Mouse (Mus musculus) stomach, embryonic 16.5 days (tissue): ENCODE results near the gene Sh3bp5l. TPM values are rescaled to one million over a fixed set of nuclear protein-coding genes. Genes with fewer than 3 reads are reported as not detected.

Experiments
- ATAC-seq: fragments of 200-750 bp; cut with Nextera tagmentation; 2 replicates; pipeline ENCODE4 v1.8.0; 2017; ENCODE audit warnings: moderate number of reproducible peaks, moderate TSS enrichment; ENCODE audit not compliant: insufficient read depth, low FRiP score
- H3K27ac ChIP-seq: fragments of 300-500 bp; sonication (generic); 2 replicates; pipeline ENCODE4 v1.5.1; 2014; ENCODE audit warnings: low read length
- H3K27me3 ChIP-seq: fragments of 300-500 bp; sonication (generic); 2 replicates; pipeline ENCODE4 v1.6.1; 2014; ENCODE audit warnings: low read length, control low read depth, mixed read lengths; ENCODE audit not compliant: control insufficient read depth, insufficient read depth
- H3K36me3 ChIP-seq: fragments of 300-500 bp; sonication (generic); 2 replicates; pipeline ENCODE4 v1.6.1; 2014; ENCODE audit warnings: low read length; ENCODE audit not compliant: control insufficient read depth, insufficient read depth
- H3K4me1 ChIP-seq: fragments of 300-500 bp; sonication (generic); 2 replicates; pipeline ENCODE4 v1.6.1; 2014; ENCODE audit warnings: low read length, control low read depth, mixed read lengths; ENCODE audit not compliant: control insufficient read depth, insufficient read depth
- H3K4me2 ChIP-seq: fragments of 300-500 bp; sonication (generic); 2 replicates; pipeline ENCODE4 v1.6.1; 2014; ENCODE audit warnings: low read depth, low read length, mixed read lengths
- H3K4me3 ChIP-seq: fragments of 300-500 bp; sonication (generic); replicated peaks from 2 replicates; pipeline ENCODE4 v1.5.1; 2014; ENCODE audit warnings: mild to moderate bottlenecking, low read length
- H3K9ac ChIP-seq: fragments of 300-500 bp; sonication (generic); 2 replicates; pipeline ENCODE4 v1.6.1; 2014; ENCODE audit warnings: low read length
- H3K9me3 ChIP-seq: fragments of 300-500 bp; sonication (generic); replicated peaks from 2 replicates; pipeline ENCODE4 v1.6.1; 2016; ENCODE audit warnings: low read length, control low read depth; ENCODE audit not compliant: control insufficient read depth
- WGBS: fragments of 180-500 bp; shearing (Covaris S2); extraction: QIAGEN DNeasy Blood & Tissue Kit; methylation state at CpG from one replicate; pipeline ENCODE4 v1.1.7; 2014; 5-methylcytosine and 5-hydroxymethylcytosine counted together
- polyA plus RNA-seq: library from polyadenylated mRNA; unstranded; fragments of >200 nt; fragmentation: Nextera tagmentation; extraction: Ambion mirVana; gene quantifications from 2 replicates; pipeline ENCODE4 v1.2.1, GENCODE M21; 2015

Sh3bp5l gene
- polyA plus RNA-seq, 1 experiment from 2014 or later = 29.8 TPM

- H3K36me3 ChIP-seq = no peaks in the 10 kb centered on the region
Measured at GRCm38 (mm10) chr11:58315536-58316168, 14.9 kb upstream of the Sh3bp5l start.

GRCm38 (mm10) chr11:58316344-58316743 lies 14.2 kb upstream of the Sh3bp5l start:
- Histone ChIP-seq H3K27ac (no peak overlapping the region), H3K9ac (no peak overlapping the region), H3K27me3 (no peaks in the 10 kb centered on the region), H3K4me2 (no peak overlapping the region), H3K4me3 (no peak overlapping the region), H3K4me1 (no peaks in the 10 kb centered on the region; the same call in 1 of the 2 replicates), H3K9me3 (0 out of 2 replicates have a peak, but pooled peaks cover 4% of the 10 kb centered on the region), H3K36me3 (no peaks in the 10 kb centered on the region)
- no peak for ATAC-seq
- 83% methylated on average over 17 of the region's 17 CpGs for WGBS

More at GRCm38 (mm10) chr11:58315536-58316168, 14.9 kb upstream of the Sh3bp5l start:
- ATAC-seq = no peak
- Histone ChIP-seq H3K27ac (no peak overlapping the region), H3K4me1 (no peaks in the 10 kb centered on the region), H3K4me3 (no peak overlapping the region), H3K4me2 (no peak overlapping the region), H3K27me3 (no peaks in the 10 kb centered on the region), H3K9me3 (0 out of 2 replicates have a peak, but pooled peaks cover 4% of the 10 kb centered on the region), H3K9ac (no peak overlapping the region)
- 90% methylated on average over 5 of the region's 5 CpGs for WGBS

GRCm38 (mm10) chr11:58316768-58317390 lies 13.6 kb upstream of the Sh3bp5l start:
- Histone ChIP-seq H3K4me1 (peaks cover 4% of the 10 kb centered on the region), H3K9ac (no peak overlapping the region), H3K4me3 (no peak overlapping the region), H3K9me3 (0 out of 2 replicates have a peak, but pooled peaks cover 4% of the 10 kb centered on the region), H3K27ac (no peak overlapping the region), H3K27me3 (no peaks in the 10 kb centered on the region), H3K36me3 (no peaks in the 10 kb centered on the region), H3K4me2 (no peak overlapping the region)
- no peak; the same call in 1 of the 2 replicates for ATAC-seq
- 68% methylated on average over 28 of the region's 28 CpGs for WGBS

- under 1% methylated on average over 63 of the region's 63 CpGs for WGBS
- peak overlapping the region; percentile 86 for H3K9ac ChIP-seq
Measured at GRCm38 (mm10) chr11:58322824-58323569, 7.5 kb upstream of the Sh3bp5l start.

GRCm38 (mm10) chr11:58323570-58324340 lies 6.8 kb upstream of the Sh3bp5l start:
- 7% methylated on average over 24 of the region's 24 CpGs for WGBS
- peak overlapping the region; percentile 86 for H3K9ac ChIP-seq
- peaks cover 10% of the 10 kb centered on the region; the same call in 1 of the 2 replicates for H3K36me3 ChIP-seq
- no peaks in the 10 kb centered on the region for H3K27me3 ChIP-seq
- peaks cover 15% of the 10 kb centered on the region for H3K4me1 ChIP-seq
- H3K4me2 ChIP-seq = peak overlapping the region; percentile 84
- no peaks in the 10 kb centered on the region; the same call in 1 of the 2 replicates for H3K9me3 ChIP-seq
- no peak; the same call in 1 of the 2 replicates for ATAC-seq
- H3K27ac ChIP-seq = peak overlapping the region; percentile 97
- H3K4me3 ChIP-seq = peak overlapping the region; percentile 81

More at GRCm38 (mm10) chr11:58322824-58323569, 7.5 kb upstream of the Sh3bp5l start:
- Histone ChIP-seq H3K27ac (peak overlapping the region; percentile 97), H3K9me3 (no peaks in the 10 kb centered on the region; the same call in 1 of the 2 replicates), H3K4me1 (peaks cover 11% of the 10 kb centered on the region), H3K4me2 (peak overlapping the region; percentile 84), H3K4me3 (peak overlapping the region; percentile 81), H3K27me3 (no peaks in the 10 kb centered on the region), H3K36me3 (peaks cover 10% of the 10 kb centered on the region; the same call in 1 of the 2 replicates)
- peak; percentile 99 for ATAC-seq

- 79% methylated on average over 3 of the region's 3 CpGs for WGBS
- H3K9me3 ChIP-seq = no peaks in the 10 kb centered on the region; the same call in 1 of the 2 replicates
- H3K4me1 ChIP-seq = peaks cover 24% of the 10 kb centered on the region
- H3K4me2 ChIP-seq = no peak overlapping the region
- no peak overlapping the region for H3K9ac ChIP-seq
- H3K27me3 ChIP-seq = no peaks in the 10 kb centered on the region
- H3K4me3 ChIP-seq = no peak overlapping the region
- no peak for ATAC-seq
- no peak overlapping the region for H3K27ac ChIP-seq
- peaks cover 10% of the 10 kb centered on the region; the same call in 1 of the 2 replicates for H3K36me3 ChIP-seq
Measured at GRCm38 (mm10) chr11:58324614-58325229, 5.8 kb upstream of the Sh3bp5l start.

GRCm38 (mm10) chr11:58326781-58327180 lies 3.7 kb upstream of the Sh3bp5l start:
- 94% methylated on average over 3 of the region's 3 CpGs for WGBS
- Histone ChIP-seq H3K9ac (no peak overlapping the region), H3K36me3 (peaks cover 10% of the 10 kb centered on the region; the same call in 1 of the 2 replicates), H3K4me3 (no peak overlapping the region), H3K27me3 (no peaks in the 10 kb centered on the region), H3K27ac (no peak overlapping the region), H3K4me2 (no peak overlapping the region), H3K9me3 (no peaks in the 10 kb centered on the region; the same call in 1 of the 2 replicates), H3K4me1 (peaks cover 28% of the 10 kb centered on the region)
- no peak for ATAC-seq

GRCm38 (mm10) chr11:58329906-58330275 lies 633 bp upstream of the Sh3bp5l start:
- peak overlapping the region; percentile 88 for H3K27ac ChIP-seq
- peak overlapping the region; percentile 91 for H3K4me3 ChIP-seq
- under 1% methylated on average over 21 of the region's 21 CpGs for WGBS
- H3K36me3 ChIP-seq = peaks cover 10% of the 10 kb centered on the region
- ATAC-seq = peak; percentile 22; the same call in 1 of the 2 replicates
- peak overlapping the region; percentile 93 for H3K9ac ChIP-seq
- H3K4me1 ChIP-seq = peaks cover 28% of the 10 kb centered on the region
- peak overlapping the region; percentile 87 for H3K4me2 ChIP-seq
- no peaks in the 10 kb centered on the region; the same call in 1 of the 2 replicates for H3K9me3 ChIP-seq
- H3K27me3 ChIP-seq = no peaks in the 10 kb centered on the region
